Mouse (Mus musculus): ENCODE measurements around the gene Gopc. TPM values are rescaled to one million over a fixed set of nuclear protein-coding genes. Genes with fewer than 3 reads are reported as not detected.
"Not testable (repeated sequence)": the region's sequence is repeated elsewhere in the genome, so short reads cannot be mapped to it uniquely, and the experiment has no call there.

Gopc gene
- total RNA-seq, 2 experiments from 2014 or later = 1.4 to 2.1 TPM

DNA sequence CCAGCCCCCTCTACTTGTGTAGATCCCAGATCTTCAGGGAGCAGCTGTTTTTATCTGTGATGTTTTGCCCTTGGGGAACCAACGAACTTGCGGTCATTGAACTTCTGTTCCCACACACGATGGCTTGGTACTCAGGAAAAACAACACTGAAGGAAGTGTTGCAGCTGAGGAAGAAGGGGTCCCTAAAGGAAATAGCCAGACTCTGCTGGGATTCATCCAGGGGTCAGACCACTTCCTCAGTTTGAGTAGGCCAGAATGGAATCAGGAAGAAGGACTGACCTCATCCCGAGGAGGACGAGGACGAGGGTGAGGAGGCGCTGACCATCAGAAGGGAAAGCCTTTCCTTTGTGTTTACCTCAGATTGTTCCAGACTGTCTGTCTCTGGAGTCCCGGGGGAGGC is 72.7 kb downstream of the Gopc start:
- no peak for ATAC-seq (replicated peaks; ENCODE audit: low FRiP score, poor library complexity, severe bottlenecking)

DNA sequence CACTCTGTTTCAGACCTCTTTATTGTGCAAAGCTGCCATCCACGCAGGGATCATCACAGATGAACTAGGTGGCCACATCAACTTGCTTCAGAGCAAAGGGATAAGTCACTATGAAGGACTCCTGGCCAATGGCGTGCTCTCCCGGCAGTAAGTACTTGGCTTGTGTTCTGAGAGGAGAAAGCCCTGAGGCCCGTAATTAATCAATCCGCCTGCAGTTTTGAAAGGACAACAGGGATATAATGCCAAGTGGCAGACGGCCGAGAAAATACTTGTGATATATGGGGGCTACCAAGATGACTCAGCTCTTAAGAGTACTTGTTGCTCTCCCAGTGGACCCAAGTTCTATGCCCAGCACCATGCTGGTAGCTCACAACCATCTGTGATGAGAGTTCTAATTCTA is 77.3 kb downstream of the Gopc start:
- ATAC-seq (replicated peaks; ENCODE audit: low FRiP score, poor library complexity, severe bottlenecking) = no peak

DNA sequence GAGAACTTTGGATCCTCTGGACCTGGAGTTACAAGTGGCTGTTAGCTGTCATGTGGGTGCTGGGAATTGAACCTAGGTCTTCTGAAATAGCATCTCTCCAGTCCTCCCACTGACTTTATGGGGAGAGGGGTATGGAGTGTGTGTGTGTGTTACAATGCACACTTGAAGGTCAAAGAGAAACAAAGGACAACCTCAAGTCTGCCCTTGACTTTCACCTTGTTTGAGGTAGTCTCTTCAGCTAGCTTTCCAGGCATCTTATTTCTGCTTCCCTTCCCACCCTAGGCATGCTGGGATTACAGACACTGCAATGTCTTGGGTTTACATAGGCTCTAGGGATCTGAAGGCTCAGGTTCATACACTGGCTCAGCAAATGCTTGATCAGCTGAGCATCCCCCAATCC is 79.7 kb downstream of the Gopc start:
- ATAC-seq (replicated peaks; ENCODE audit: low FRiP score, poor library complexity, severe bottlenecking) = no peak

DNA sequence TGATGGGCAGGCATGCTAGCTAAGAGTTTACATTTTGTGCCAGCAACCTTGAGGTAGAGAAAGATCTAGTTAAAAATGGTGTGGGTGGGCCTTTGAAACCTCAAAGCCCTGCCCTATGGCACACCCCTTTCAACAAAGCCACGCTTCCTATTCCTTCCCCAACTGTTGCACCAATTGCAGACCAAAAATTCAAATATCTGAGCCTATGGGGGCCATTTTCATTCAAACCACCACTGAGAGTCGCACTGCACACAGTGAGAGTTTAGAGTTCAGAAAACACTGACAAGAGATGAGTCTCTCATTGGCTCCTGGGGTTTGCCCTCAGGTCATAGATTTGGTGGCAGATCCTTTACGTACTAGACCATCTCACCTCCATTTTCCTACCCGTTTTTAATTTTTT is 80.2 kb downstream of the Gopc start:
- ATAC-seq (replicated peaks; ENCODE audit: low FRiP score, poor library complexity, severe bottlenecking) = no peak

DNA sequence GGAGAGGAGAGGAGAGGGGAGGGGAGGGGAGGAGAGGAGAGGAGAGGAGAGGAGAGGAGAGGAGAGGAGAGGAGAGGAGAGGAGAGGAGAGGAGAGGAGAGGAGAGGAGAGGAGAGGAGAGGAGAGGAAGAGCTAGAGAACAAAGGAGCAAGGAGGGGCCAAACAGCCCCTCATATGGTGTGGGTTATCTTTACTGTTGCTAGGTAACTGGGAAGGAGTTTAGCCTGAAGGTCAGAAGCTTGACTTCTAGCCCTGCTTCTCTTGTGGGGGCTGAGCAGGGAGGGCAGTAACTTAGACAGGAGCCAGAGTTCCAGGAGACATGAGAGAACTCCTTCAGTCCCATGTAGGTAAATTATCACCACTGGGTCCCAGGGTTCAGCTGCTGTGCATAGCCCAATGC is 83.4 kb downstream of the Gopc start:
- not testable (repeated sequence) for ATAC-seq (replicated peaks; ENCODE audit: low FRiP score, poor library complexity, severe bottlenecking)

DNA sequence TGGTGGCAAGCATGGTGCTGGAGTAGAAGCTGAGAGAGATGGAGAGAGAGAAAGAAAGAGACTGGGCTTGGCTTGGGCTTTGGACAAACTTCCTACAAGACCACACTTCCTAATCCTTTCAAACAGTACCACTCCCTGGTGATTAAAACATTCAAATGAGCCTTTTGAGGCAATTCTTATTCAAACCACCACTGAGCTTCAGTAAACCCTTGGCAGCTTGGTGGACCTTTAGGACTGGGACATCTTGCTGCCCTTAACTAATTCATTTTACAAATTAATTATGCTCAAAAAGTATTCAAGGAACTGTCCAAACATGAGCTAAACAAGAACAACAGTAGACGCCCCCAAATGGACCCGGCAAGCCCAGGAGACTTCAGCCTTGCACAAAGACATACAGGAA is 86.0 kb downstream of the Gopc start:
- ATAC-seq (replicated peaks; ENCODE audit: low FRiP score, poor library complexity, severe bottlenecking) = no peak

DNA sequence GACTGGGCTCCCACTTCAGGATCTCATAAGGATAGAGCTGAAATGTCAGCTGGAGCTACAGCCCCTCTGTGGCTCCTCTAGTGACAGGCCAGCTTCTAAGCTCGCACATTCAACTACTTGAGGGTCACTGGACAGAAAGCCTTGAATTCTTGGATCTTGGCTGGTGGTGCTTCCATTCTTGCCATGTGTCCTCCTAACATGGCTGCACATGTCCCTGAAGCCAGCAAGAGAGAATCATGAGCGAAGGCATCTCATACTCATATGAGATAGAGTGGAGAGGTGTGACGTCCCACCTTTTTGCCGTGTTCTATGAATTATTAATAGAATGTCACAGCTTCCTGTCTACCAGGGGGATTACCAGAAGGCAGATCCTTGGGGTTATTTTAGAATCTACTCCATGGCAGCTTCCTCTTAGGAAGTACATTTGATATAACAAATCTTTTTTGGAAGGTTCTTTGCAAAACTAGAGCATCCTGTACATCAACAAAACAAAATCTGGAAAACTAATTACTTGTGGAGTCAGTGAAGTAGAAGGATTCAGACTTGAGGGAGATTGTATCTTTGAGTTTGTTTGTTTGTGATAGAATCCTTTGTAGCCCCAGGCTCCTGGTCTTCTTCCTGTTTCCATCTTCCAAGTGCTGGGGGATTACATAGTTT is 87.9 kb downstream of the Gopc start:
- no peak for ATAC-seq (replicated peaks; ENCODE audit: low FRiP score, poor library complexity, severe bottlenecking)

DNA sequence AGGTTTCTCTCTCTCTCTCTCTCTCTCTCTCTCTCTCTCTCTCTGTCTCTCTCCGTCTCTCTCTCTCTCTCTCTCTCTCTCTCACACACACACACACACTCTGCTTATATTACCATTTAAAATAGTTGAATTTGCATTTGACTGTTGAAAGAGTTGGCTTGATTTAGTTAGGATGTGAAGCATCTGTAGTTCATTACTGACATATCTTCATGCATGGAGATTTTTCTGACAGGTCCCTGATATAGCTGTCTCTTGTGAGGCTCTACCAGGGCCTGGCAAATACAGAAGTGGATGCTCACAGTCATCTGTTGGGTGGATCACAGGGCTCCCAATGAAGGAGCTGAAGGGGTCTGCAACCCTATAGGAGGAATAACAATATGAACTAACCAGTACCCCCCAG is 89.5 kb downstream of the Gopc start:
- ATAC-seq (replicated peaks; ENCODE audit: low FRiP score, poor library complexity, severe bottlenecking) = not testable (repeated sequence)

DNA sequence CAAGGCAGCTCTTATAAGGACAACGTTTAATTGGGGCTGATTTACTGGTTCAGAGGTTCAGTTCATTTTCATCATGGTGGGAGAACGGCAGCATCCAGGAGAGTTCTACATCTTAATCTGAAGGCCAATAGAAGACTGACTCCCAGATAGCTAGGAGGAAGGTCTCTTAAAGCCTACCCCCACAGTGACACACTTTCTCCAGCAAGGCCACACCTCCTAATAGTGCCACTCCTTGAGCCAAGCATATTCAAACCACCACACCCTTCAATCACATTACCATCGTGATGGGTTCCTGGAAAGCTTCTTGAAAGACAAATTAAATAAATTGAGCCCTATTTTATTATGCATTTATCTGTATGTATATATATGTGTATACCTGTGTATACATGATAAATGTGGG is 92.7 kb downstream of the Gopc start:
- no peak for ATAC-seq (replicated peaks; ENCODE audit: low FRiP score, poor library complexity, severe bottlenecking)

DNA sequence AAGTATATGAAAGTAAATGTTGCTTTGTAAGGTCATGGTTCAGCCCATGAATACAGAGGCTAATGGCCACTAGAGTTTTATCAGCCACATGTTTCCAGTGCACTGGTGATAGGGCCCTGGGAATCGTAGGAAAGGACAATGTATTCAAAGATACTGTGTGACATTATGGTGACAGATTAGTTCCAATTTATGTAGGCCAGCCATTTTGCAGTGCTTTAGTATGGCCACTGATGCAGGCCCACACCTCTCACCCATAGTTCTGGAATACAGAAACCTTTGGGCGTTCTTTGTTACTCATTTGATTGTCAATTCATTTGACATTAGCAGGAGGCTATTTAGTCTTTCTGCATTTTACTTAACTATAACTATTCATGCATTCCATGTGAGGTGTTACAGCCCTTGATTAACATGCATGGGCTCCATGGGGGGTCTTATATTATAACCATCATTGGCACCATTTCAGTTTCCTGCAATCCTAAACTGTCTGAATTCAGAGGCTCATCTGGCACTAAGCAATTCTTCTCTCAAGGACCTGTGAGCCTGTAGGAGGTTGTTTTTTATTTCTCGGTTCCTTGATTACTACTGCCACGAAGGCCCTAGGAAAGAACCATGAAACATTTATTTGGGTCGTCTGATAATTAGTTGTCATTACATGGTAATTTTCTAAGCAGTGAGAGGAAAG is 93.9 kb downstream of the Gopc start:
- no peak for ATAC-seq (replicated peaks; ENCODE audit: low FRiP score, poor library complexity, severe bottlenecking)

Other genes with a start within 250 kb of the Gopc start
- not detected in 2 replicates for gene Ros1, start 186.9 kb downstream of the Gopc start, total RNA-seq (2015; ENCODE audit: low replicate concordance)
- gene Ros1, start 186.9 kb downstream of the Gopc start, total RNA-seq (2017; ENCODE audit: low replicate concordance) = not detected in 2 replicates
- not detected in 2 replicates for gene Dcbld1, start 148.5 kb downstream of the Gopc start, total RNA-seq (2015; ENCODE audit: low replicate concordance)
- gene Dcbld1, start 148.5 kb downstream of the Gopc start, total RNA-seq (2017; ENCODE audit: low replicate concordance) = not detected in 2 replicates
- gene Gm26741, start 23.4 kb downstream of the Gopc start, total RNA-seq (2015; ENCODE audit: low replicate concordance) = not detected in 2 replicates
- gene Gm26741, start 23.4 kb downstream of the Gopc start, total RNA-seq (2017; ENCODE audit: low replicate concordance) = not detected in 2 replicates
- not detected in 2 replicates for gene Nepn, start 6.8 kb upstream of the Gopc start, total RNA-seq (2015; ENCODE audit: low replicate concordance)
- gene Nepn, start 6.8 kb upstream of the Gopc start, total RNA-seq (2017; ENCODE audit: low replicate concordance) = not detected in 2 replicates
- gene Nus1, start 35.4 kb upstream of the Gopc start, total RNA-seq (2015; ENCODE audit: low replicate concordance) = 5.6 and 10.0 TPM in 2 replicates
- gene Nus1, start 35.4 kb upstream of the Gopc start, total RNA-seq (2017; ENCODE audit: low replicate concordance) = 7.2 and 10.0 TPM in 2 replicates

Measured in erythroblast, adult 5-6 weeks (primary cell).